Mouse (Mus musculus): ENCODE measurements around the gene Eml6. TPM values are rescaled to one million over a fixed set of nuclear protein-coding genes. Genes with fewer than 3 reads are reported as not detected.

Gene Eml6
- polyA plus RNA-seq, 1 experiment from 2014 or later = 2.0 TPM

- Histone ChIP-seq H3K4me2 (replicated peaks; ENCODE audit: low read depth, low read length) (no peak overlapping the region), H3K4me3 (ENCODE audit: low read depth, low read length) (no peak overlapping the region), H3K27ac (ENCODE audit: low read length) (no peak overlapping the region), H3K36me3 (ENCODE audit: control insufficient read depth, insufficient read depth, low read length) (peaks cover 17% of the 10 kb centered on the region), H3K9me3 (ENCODE audit: control insufficient read depth, low read depth, low read length) (no peaks in the 10 kb centered on the region), H3K27me3 (ENCODE audit: control insufficient read depth, insufficient read depth, low read length) (no peaks in the 10 kb centered on the region), H3K9ac (replicated peaks; ENCODE audit: low read depth, low read length) (no peak overlapping the region), H3K4me1 (ENCODE audit: control insufficient read depth, insufficient read depth, low read length) (no peaks in the 10 kb centered on the region)
- WGBS = 94% methylated on average over 3 of the region's 3 CpGs
- ATAC-seq (ENCODE audit: insufficient number of reproducible peaks, insufficient read depth, low FRiP score, low read depth) = no peak
Measured at GRCm38 (mm10) chr11:29747365-29747764, 278.5 kb downstream of the Eml6 start.

- no peaks in the 10 kb centered on the region for H3K4me1 ChIP-seq (ENCODE audit: control insufficient read depth, insufficient read depth, low read length)
- no peak overlapping the region for H3K9ac ChIP-seq (replicated peaks; ENCODE audit: low read depth, low read length)
- no peak overlapping the region for H3K4me3 ChIP-seq (ENCODE audit: low read depth, low read length)
- H3K27me3 ChIP-seq (ENCODE audit: control insufficient read depth, insufficient read depth, low read length) = no peaks in the 10 kb centered on the region
- WGBS = 80% methylated on average over 9 of the region's 9 CpGs
- no peak for ATAC-seq (ENCODE audit: insufficient number of reproducible peaks, insufficient read depth, low FRiP score, low read depth)
- H3K4me2 ChIP-seq (replicated peaks; ENCODE audit: low read depth, low read length) = no peak overlapping the region
- no peaks in the 10 kb centered on the region for H3K9me3 ChIP-seq (ENCODE audit: control insufficient read depth, low read depth, low read length)
- no peak overlapping the region for H3K27ac ChIP-seq (ENCODE audit: low read length)
- H3K36me3 ChIP-seq (ENCODE audit: control insufficient read depth, insufficient read depth, low read length) = peaks cover 17% of the 10 kb centered on the region
Measured at GRCm38 (mm10) chr11:29746203-29746602, 279.6 kb downstream of the Eml6 start.

GRCm38 (mm10) chr11:29745513-29745912, 280.3 kb downstream of the Eml6 start:
- peaks cover 17% of the 10 kb centered on the region for H3K36me3 ChIP-seq (ENCODE audit: control insufficient read depth, insufficient read depth, low read length)
- no peak overlapping the region for H3K4me2 ChIP-seq (replicated peaks; ENCODE audit: low read depth, low read length)
- H3K27me3 ChIP-seq (ENCODE audit: control insufficient read depth, insufficient read depth, low read length) = no peaks in the 10 kb centered on the region
- WGBS = 79% methylated on average over 2 of the region's 2 CpGs
- no peak for ATAC-seq (ENCODE audit: insufficient number of reproducible peaks, insufficient read depth, low FRiP score, low read depth)
- no peaks in the 10 kb centered on the region for H3K9me3 ChIP-seq (ENCODE audit: control insufficient read depth, low read depth, low read length)
- no peaks in the 10 kb centered on the region for H3K4me1 ChIP-seq (ENCODE audit: control insufficient read depth, insufficient read depth, low read length)
- no peak overlapping the region for H3K27ac ChIP-seq (ENCODE audit: low read length)
- H3K9ac ChIP-seq (replicated peaks; ENCODE audit: low read depth, low read length) = no peak overlapping the region
- H3K4me3 ChIP-seq (ENCODE audit: low read depth, low read length) = no peak overlapping the region

DNA sequence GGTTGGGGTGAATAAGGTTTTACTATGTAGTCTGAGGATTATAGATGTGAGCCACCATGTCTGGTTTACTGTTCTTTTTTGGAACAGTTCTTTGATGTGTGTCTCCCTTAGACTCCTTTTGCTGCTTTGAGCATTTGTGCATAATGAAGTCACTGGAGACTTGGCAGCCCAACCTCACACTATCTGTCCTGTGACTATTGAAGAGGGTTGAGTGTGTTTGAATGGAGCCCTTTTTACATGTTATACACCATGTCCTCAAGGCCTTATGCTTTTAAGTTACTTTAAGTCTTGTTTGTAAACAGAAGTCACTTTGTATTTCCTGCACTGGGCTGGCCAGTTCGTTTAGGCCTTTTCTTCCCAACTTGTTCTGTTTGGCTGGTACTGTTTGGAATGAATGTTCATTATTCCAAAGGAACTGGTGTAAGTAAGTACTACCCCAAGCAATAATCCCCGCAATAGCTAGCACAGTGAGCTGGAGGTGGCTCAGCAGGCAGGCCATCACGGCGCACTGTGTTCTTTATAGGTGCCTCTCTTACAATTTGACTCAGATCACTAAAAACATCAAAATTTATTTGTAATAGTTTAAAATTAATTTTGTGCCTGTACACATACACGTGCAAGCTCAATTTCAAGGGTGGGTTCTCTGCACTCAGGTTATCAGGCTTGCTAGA, 280.9 kb downstream of the Eml6 start:
- H3K27me3 ChIP-seq (ENCODE audit: control insufficient read depth, insufficient read depth, low read length) = no peaks in the 10 kb centered on the region
- no peak overlapping the region for H3K4me3 ChIP-seq (ENCODE audit: low read depth, low read length)
- H3K9me3 ChIP-seq (ENCODE audit: control insufficient read depth, low read depth, low read length) = no peaks in the 10 kb centered on the region
- H3K27ac ChIP-seq (ENCODE audit: low read length) = no peak overlapping the region
- ATAC-seq (ENCODE audit: insufficient number of reproducible peaks, insufficient read depth, low FRiP score, low read depth) = no peak
- H3K36me3 ChIP-seq (ENCODE audit: control insufficient read depth, insufficient read depth, low read length) = peaks cover 17% of the 10 kb centered on the region
- no peak overlapping the region for H3K9ac ChIP-seq (replicated peaks; ENCODE audit: low read depth, low read length)
- H3K4me2 ChIP-seq (replicated peaks; ENCODE audit: low read depth, low read length) = no peak overlapping the region
- no peaks in the 10 kb centered on the region for H3K4me1 ChIP-seq (ENCODE audit: control insufficient read depth, insufficient read depth, low read length)
- 90% methylated on average over 5 of the region's 5 CpGs for WGBS

DNA sequence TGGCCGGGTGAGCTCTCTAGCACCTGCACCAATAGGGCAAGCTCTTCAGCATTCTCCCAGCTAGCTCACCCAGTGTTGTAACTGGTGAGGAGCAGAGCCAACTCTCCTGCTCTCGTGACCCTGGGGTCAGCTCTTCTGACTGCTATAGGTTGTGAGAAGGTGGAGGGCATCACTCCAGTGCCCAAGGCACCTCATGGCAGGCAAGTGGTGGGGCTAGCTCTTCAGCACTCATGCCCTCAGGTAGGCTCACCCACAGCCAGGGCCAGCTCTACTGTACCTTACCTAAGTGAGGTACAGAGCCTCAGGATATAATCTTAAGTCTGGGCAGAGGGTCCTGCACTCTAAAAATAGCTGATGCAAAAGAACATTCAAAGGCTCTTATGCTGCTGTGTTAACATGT, 286.1 kb downstream of the Eml6 start:
- 88% methylated on average over 2 of the region's 2 CpGs for WGBS
- peaks cover 15% of the 10 kb centered on the region for H3K36me3 ChIP-seq (ENCODE audit: control insufficient read depth, insufficient read depth, low read length)

DNA sequence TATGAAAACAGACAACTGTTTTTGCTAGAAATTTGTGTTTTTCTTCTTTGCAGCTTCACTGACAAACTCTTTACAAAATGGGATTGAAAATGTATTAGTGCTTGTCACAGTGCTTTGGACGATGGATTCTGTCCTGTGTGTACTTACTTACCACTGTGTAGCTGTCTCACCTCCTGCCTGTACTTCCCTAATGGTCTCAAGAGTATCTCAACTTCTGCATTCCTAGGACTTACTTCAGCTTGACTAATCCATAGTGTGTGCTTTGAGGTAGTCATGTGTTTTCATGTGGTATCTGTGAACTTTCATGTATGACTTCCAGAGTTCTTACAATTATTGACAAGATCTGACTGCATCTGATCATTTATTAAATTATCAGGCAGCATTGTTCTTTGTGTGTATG, 297.9 kb downstream of the Eml6 start:
- ATAC-seq (ENCODE audit: insufficient number of reproducible peaks, insufficient read depth, low FRiP score, low read depth) = no peak
- no peaks in the 10 kb centered on the region for H3K27me3 ChIP-seq (ENCODE audit: control insufficient read depth, insufficient read depth, low read length)
- no peak overlapping the region for H3K27ac ChIP-seq (ENCODE audit: low read length)
- no peaks in the 10 kb centered on the region for H3K36me3 ChIP-seq (ENCODE audit: control insufficient read depth, insufficient read depth, low read length)
- H3K9ac ChIP-seq (replicated peaks; ENCODE audit: low read depth, low read length) = no peak overlapping the region
- H3K9me3 ChIP-seq (ENCODE audit: control insufficient read depth, low read depth, low read length) = no peaks in the 10 kb centered on the region
- no peaks in the 10 kb centered on the region for H3K4me1 ChIP-seq (ENCODE audit: control insufficient read depth, insufficient read depth, low read length)
- WGBS = 68% methylated on average over 1 of the region's 1 CpGs
- H3K4me3 ChIP-seq (ENCODE audit: low read depth, low read length) = no peak overlapping the region
- H3K4me2 ChIP-seq (replicated peaks; ENCODE audit: low read depth, low read length) = no peak overlapping the region

More for the DNA sequence above, 286.1 kb downstream of the Eml6 start:
- no peaks in the 10 kb centered on the region for H3K4me1 ChIP-seq (ENCODE audit: control insufficient read depth, insufficient read depth, low read length)
- no peak overlapping the region for H3K4me2 ChIP-seq (replicated peaks; ENCODE audit: low read depth, low read length)
- H3K27me3 ChIP-seq (ENCODE audit: control insufficient read depth, insufficient read depth, low read length) = no peaks in the 10 kb centered on the region
- H3K4me3 ChIP-seq (ENCODE audit: low read depth, low read length) = no peak overlapping the region
- no peaks in the 10 kb centered on the region for H3K9me3 ChIP-seq (ENCODE audit: control insufficient read depth, low read depth, low read length)
- H3K9ac ChIP-seq (replicated peaks; ENCODE audit: low read depth, low read length) = no peak overlapping the region
- ATAC-seq (ENCODE audit: insufficient number of reproducible peaks, insufficient read depth, low FRiP score, low read depth) = 0 out of 2 replicates have a peak, but pooled peaks have one; percentile 6
- no peak overlapping the region for H3K27ac ChIP-seq (ENCODE audit: low read length)

- H3K4me2 ChIP-seq (replicated peaks; ENCODE audit: low read depth, low read length) = no peak overlapping the region
- H3K4me3 ChIP-seq (ENCODE audit: low read depth, low read length) = no peak overlapping the region
- no peaks in the 10 kb centered on the region for H3K36me3 ChIP-seq (ENCODE audit: control insufficient read depth, insufficient read depth, low read length)
- no peaks in the 10 kb centered on the region for H3K9me3 ChIP-seq (ENCODE audit: control insufficient read depth, low read depth, low read length)
- ATAC-seq (ENCODE audit: insufficient number of reproducible peaks, insufficient read depth, low FRiP score, low read depth) = no peak
- WGBS = 70% methylated on average over 1 of the region's 1 CpGs
- no peaks in the 10 kb centered on the region for H3K27me3 ChIP-seq (ENCODE audit: control insufficient read depth, insufficient read depth, low read length)
- no peak overlapping the region for H3K9ac ChIP-seq (replicated peaks; ENCODE audit: low read depth, low read length)
- no peaks in the 10 kb centered on the region for H3K4me1 ChIP-seq (ENCODE audit: control insufficient read depth, insufficient read depth, low read length)
- no peak overlapping the region for H3K27ac ChIP-seq (ENCODE audit: low read length)
Measured at GRCm38 (mm10) chr11:29725610-29726009, 300.2 kb downstream of the Eml6 start.

GRCm38 (mm10) chr11:29725167-29725566, 300.7 kb downstream of the Eml6 start:
- Histone ChIP-seq H3K9me3 (ENCODE audit: control insufficient read depth, low read depth, low read length) (no peaks in the 10 kb centered on the region), H3K4me2 (replicated peaks; ENCODE audit: low read depth, low read length) (no peak overlapping the region), H3K27ac (ENCODE audit: low read length) (no peak overlapping the region), H3K4me3 (ENCODE audit: low read depth, low read length) (no peak overlapping the region), H3K27me3 (ENCODE audit: control insufficient read depth, insufficient read depth, low read length) (no peaks in the 10 kb centered on the region), H3K36me3 (ENCODE audit: control insufficient read depth, insufficient read depth, low read length) (no peaks in the 10 kb centered on the region), H3K9ac (replicated peaks; ENCODE audit: low read depth, low read length) (no peak overlapping the region), H3K4me1 (ENCODE audit: control insufficient read depth, insufficient read depth, low read length) (no peaks in the 10 kb centered on the region)
- ATAC-seq (ENCODE audit: insufficient number of reproducible peaks, insufficient read depth, low FRiP score, low read depth) = no peak

DNA sequence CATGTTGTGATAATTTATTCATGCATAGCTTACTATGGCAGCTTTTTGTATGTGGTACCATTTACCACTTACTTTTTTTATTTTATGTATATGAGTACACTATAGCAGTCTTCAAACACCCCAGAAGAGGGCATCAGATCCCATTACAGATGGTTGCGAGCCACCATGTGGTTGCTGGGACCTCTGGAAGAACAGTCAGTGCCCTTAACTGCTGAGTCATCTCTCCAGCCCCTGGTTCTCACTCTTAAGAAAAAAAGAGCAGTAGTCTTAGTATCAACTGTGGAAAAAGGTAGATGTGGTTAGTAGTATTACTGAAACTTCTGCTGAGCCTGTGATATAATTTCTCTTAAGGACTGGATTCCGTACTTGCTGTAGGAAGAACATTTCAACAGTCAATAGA, 301.6 kb downstream of the Eml6 start:
- Histone ChIP-seq H3K4me1 (ENCODE audit: control insufficient read depth, insufficient read depth, low read length) (no peaks in the 10 kb centered on the region), H3K27ac (ENCODE audit: low read length) (no peak overlapping the region), H3K4me2 (replicated peaks; ENCODE audit: low read depth, low read length) (no peak overlapping the region), H3K36me3 (ENCODE audit: control insufficient read depth, insufficient read depth, low read length) (no peaks in the 10 kb centered on the region), H3K9ac (replicated peaks; ENCODE audit: low read depth, low read length) (no peak overlapping the region), H3K9me3 (ENCODE audit: control insufficient read depth, low read depth, low read length) (no peaks in the 10 kb centered on the region), H3K4me3 (ENCODE audit: low read depth, low read length) (no peak overlapping the region), H3K27me3 (ENCODE audit: control insufficient read depth, insufficient read depth, low read length) (no peaks in the 10 kb centered on the region)
- 99% methylated on average over 2 of the region's 2 CpGs for WGBS
- ATAC-seq (ENCODE audit: insufficient number of reproducible peaks, insufficient read depth, low FRiP score, low read depth) = no peak
